Mouse (Mus musculus): ENCODE data around the gene Kitl. TPM values are rescaled to one million over a fixed set of nuclear protein-coding genes. Genes with fewer than 3 reads are reported as not detected.

Gene Kitl
- polyA plus RNA-seq, 1 experiment, result 33.0 TPM

GRCm38 (mm10) chr10:100051146-100051783 is 35.8 kb downstream of the Kitl start:
- no peak for TF ChIP-seq POLR2A (IDR thresholded peaks at IDR 0.05; ENCODE audit: borderline replicate concordance, insufficient read depth, low read length)
- TF ChIP-seq CTCF (IDR thresholded peaks at IDR 0.05; ENCODE audit: borderline replicate concordance, insufficient read depth, low read depth, low read length), result no peak
- Histone ChIP-seq H3K27ac (ENCODE audit: insufficient read depth, low read length) (no peak overlapping the region), H3K4me1 (ENCODE audit: control insufficient read depth, insufficient read depth, low read length) (no peaks in the 10 kb centered on the region), H3K27me3 (ENCODE audit: control insufficient read depth, insufficient read depth, low read length) (no peaks in the 10 kb centered on the region), H3K4me3 (replicated peaks; ENCODE audit: insufficient read depth, low read depth, low read length) (no peak overlapping the region)
- no peak for DNase-seq
- WGBS, result 36% methylated on average over 10 of the region's 10 CpGs

- no peaks in the 10 kb centered on the region for H3K27me3 ChIP-seq (ENCODE audit: control insufficient read depth, insufficient read depth, low read length)
- WGBS, result 94% methylated on average over 4 of the region's 4 CpGs
- no peak for DNase-seq
- H3K27ac ChIP-seq (ENCODE audit: insufficient read depth, low read length), result no peak overlapping the region
- H3K4me3 ChIP-seq (replicated peaks; ENCODE audit: insufficient read depth, low read depth, low read length), result no peak overlapping the region
- no peak for TF ChIP-seq CTCF (IDR thresholded peaks at IDR 0.05; ENCODE audit: borderline replicate concordance, insufficient read depth, low read depth, low read length)
- TF ChIP-seq POLR2A (IDR thresholded peaks at IDR 0.05; ENCODE audit: borderline replicate concordance, insufficient read depth, low read length), result no peak
- H3K4me1 ChIP-seq (ENCODE audit: control insufficient read depth, insufficient read depth, low read length), result no peaks in the 10 kb centered on the region
Observed at GRCm38 (mm10) chr10:100052404-100052803, 37.0 kb downstream of the Kitl start.

GRCm38 (mm10) chr10:100052911-100053310 is 37.5 kb downstream of the Kitl start:
- H3K27me3 ChIP-seq (ENCODE audit: control insufficient read depth, insufficient read depth, low read length), result no peaks in the 10 kb centered on the region
- H3K4me3 ChIP-seq (replicated peaks; ENCODE audit: insufficient read depth, low read depth, low read length), result no peak overlapping the region
- no peak for DNase-seq
- TF ChIP-seq POLR2A (IDR thresholded peaks at IDR 0.05; ENCODE audit: borderline replicate concordance, insufficient read depth, low read length) (no peak), CTCF (IDR thresholded peaks at IDR 0.05; ENCODE audit: borderline replicate concordance, insufficient read depth, low read depth, low read length) (no peak)
- H3K4me1 ChIP-seq (ENCODE audit: control insufficient read depth, insufficient read depth, low read length), result no peaks in the 10 kb centered on the region
- H3K27ac ChIP-seq (ENCODE audit: insufficient read depth, low read length), result no peak overlapping the region
- 89% methylated on average over 4 of the region's 4 CpGs for WGBS

GRCm38 (mm10) chr10:100054006-100054405 is 38.6 kb downstream of the Kitl start:
- no peak overlapping the region for H3K27ac ChIP-seq (ENCODE audit: insufficient read depth, low read length)
- 28% methylated on average over 3 of the region's 3 CpGs for WGBS

GRCm38 (mm10) chr10:100055082-100055481 is 39.7 kb downstream of the Kitl start:
- TF ChIP-seq POLR2A (IDR thresholded peaks at IDR 0.05; ENCODE audit: borderline replicate concordance, insufficient read depth, low read length) (no peak), CTCF (IDR thresholded peaks at IDR 0.05; ENCODE audit: borderline replicate concordance, insufficient read depth, low read depth, low read length) (no peak)
- Histone ChIP-seq H3K27me3 (ENCODE audit: control insufficient read depth, insufficient read depth, low read length) (no peaks in the 10 kb centered on the region), H3K4me1 (ENCODE audit: control insufficient read depth, insufficient read depth, low read length) (no peaks in the 10 kb centered on the region), H3K4me3 (replicated peaks; ENCODE audit: insufficient read depth, low read depth, low read length) (no peak overlapping the region), H3K27ac (ENCODE audit: insufficient read depth, low read length) (no peak overlapping the region)
- 91% methylated on average over 2 of the region's 2 CpGs for WGBS
- DNase-seq, result no peak

More at GRCm38 (mm10) chr10:100054006-100054405, 38.6 kb downstream of the Kitl start:
- H3K4me1 ChIP-seq (ENCODE audit: control insufficient read depth, insufficient read depth, low read length), result no peaks in the 10 kb centered on the region
- no peak for TF ChIP-seq CTCF (IDR thresholded peaks at IDR 0.05; ENCODE audit: borderline replicate concordance, insufficient read depth, low read depth, low read length)
- TF ChIP-seq POLR2A (IDR thresholded peaks at IDR 0.05; ENCODE audit: borderline replicate concordance, insufficient read depth, low read length), result no peak
- peak in 1 of 2 experiments; percentile 12 for DNase-seq
- no peaks in the 10 kb centered on the region for H3K27me3 ChIP-seq (ENCODE audit: control insufficient read depth, insufficient read depth, low read length)
- H3K4me3 ChIP-seq (replicated peaks; ENCODE audit: insufficient read depth, low read depth, low read length), result no peak overlapping the region

- TF ChIP-seq CTCF (IDR thresholded peaks at IDR 0.05; ENCODE audit: borderline replicate concordance, insufficient read depth, low read depth, low read length), result no peak
- TF ChIP-seq POLR2A (IDR thresholded peaks at IDR 0.05; ENCODE audit: borderline replicate concordance, insufficient read depth, low read length), result no peak
- no peak for DNase-seq
- no peaks in the 10 kb centered on the region for H3K27me3 ChIP-seq (ENCODE audit: control insufficient read depth, insufficient read depth, low read length)
- H3K4me1 ChIP-seq (ENCODE audit: control insufficient read depth, insufficient read depth, low read length), result no peaks in the 10 kb centered on the region; the same call in 1 of the 2 replicates
- no peak overlapping the region for H3K27ac ChIP-seq (ENCODE audit: insufficient read depth, low read length)
- no peak overlapping the region for H3K4me3 ChIP-seq (replicated peaks; ENCODE audit: insufficient read depth, low read depth, low read length)
- 43% methylated on average over 1 of the region's 1 CpGs for WGBS
Observed at GRCm38 (mm10) chr10:100057106-100057623, 41.7 kb downstream of the Kitl start.

- Histone ChIP-seq H3K4me1 (ENCODE audit: control insufficient read depth, insufficient read depth, low read length) (no peaks in the 10 kb centered on the region; the same call in 1 of the 2 replicates), H3K27me3 (ENCODE audit: control insufficient read depth, insufficient read depth, low read length) (no peaks in the 10 kb centered on the region), H3K4me3 (replicated peaks; ENCODE audit: insufficient read depth, low read depth, low read length) (no peak overlapping the region), H3K27ac (ENCODE audit: insufficient read depth, low read length) (no peak overlapping the region)
- DNase-seq, result peak in 1 of 2 experiments; percentile 3
- no peak for TF ChIP-seq POLR2A (IDR thresholded peaks at IDR 0.05; ENCODE audit: borderline replicate concordance, insufficient read depth, low read length)
- TF ChIP-seq CTCF (IDR thresholded peaks at IDR 0.05; ENCODE audit: borderline replicate concordance, insufficient read depth, low read depth, low read length), result no peak
- 90% methylated on average over 4 of the region's 4 CpGs for WGBS
Observed at GRCm38 (mm10) chr10:100059356-100059755, 43.9 kb downstream of the Kitl start.
